Mouse (Mus musculus): ENCODE results near the gene Kcnh6. TPM values are rescaled to one million over a fixed set of nuclear protein-coding genes. Genes with fewer than 3 reads are reported as not detected.
A peak's percentile ranks its signal among the peaks of the same experiment; 100 is the strongest.
"Not testable (repeated sequence)": the region's sequence is repeated elsewhere in the genome, so short reads cannot be mapped to it uniquely, and the experiment has no call there.

Gene Kcnh6
- total RNA-seq, 1 experiment from 2014 or later: 0.47 TPM

GRCm38 (mm10) chr11:106005970-106006369 lies 2.0 kb upstream of the Kcnh6 start:
- ATAC-seq (ENCODE audit: extremely low read depth, insufficient number of reproducible peaks, low FRiP score, poor library complexity, severe bottlenecking): no peak

GRCm38 (mm10) chr11:106012711-106013110 lies 4.8 kb downstream of the Kcnh6 start:
- no peak for ATAC-seq (ENCODE audit: extremely low read depth, insufficient number of reproducible peaks, low FRiP score, poor library complexity, severe bottlenecking)

GRCm38 (mm10) chr11:106013556-106014225 lies 5.8 kb downstream of the Kcnh6 start:
- no peak for ATAC-seq (ENCODE audit: extremely low read depth, insufficient number of reproducible peaks, low FRiP score, poor library complexity, severe bottlenecking)

GRCm38 (mm10) chr11:106016440-106016839 lies 8.5 kb downstream of the Kcnh6 start:
- ATAC-seq (ENCODE audit: extremely low read depth, insufficient number of reproducible peaks, low FRiP score, poor library complexity, severe bottlenecking): no peak

- ATAC-seq (ENCODE audit: extremely low read depth, insufficient number of reproducible peaks, low FRiP score, poor library complexity, severe bottlenecking): no peak
Measured at GRCm38 (mm10) chr11:106020051-106020763, 12.3 kb downstream of the Kcnh6 start.

GRCm38 (mm10) chr11:106025774-106026173 lies 17.9 kb downstream of the Kcnh6 start:
- no peak for ATAC-seq (ENCODE audit: extremely low read depth, insufficient number of reproducible peaks, low FRiP score, poor library complexity, severe bottlenecking)

- peak; percentile 71 for ATAC-seq (ENCODE audit: extremely low read depth, insufficient number of reproducible peaks, low FRiP score, poor library complexity, severe bottlenecking)
Measured at GRCm38 (mm10) chr11:106026465-106027151, 18.7 kb downstream of the Kcnh6 start.

GRCm38 (mm10) chr11:106027607-106028006 lies 19.7 kb downstream of the Kcnh6 start:
- 0 out of 2 replicates have a peak, but pooled peaks have one; percentile 4 for ATAC-seq (ENCODE audit: extremely low read depth, insufficient number of reproducible peaks, low FRiP score, poor library complexity, severe bottlenecking)

- ATAC-seq (ENCODE audit: extremely low read depth, insufficient number of reproducible peaks, low FRiP score, poor library complexity, severe bottlenecking): not testable (repeated sequence)
Measured at GRCm38 (mm10) chr11:106032074-106032473, 24.1 kb downstream of the Kcnh6 start.

- peak; percentile 49; the same call in 1 of the 2 replicates for ATAC-seq (ENCODE audit: extremely low read depth, insufficient number of reproducible peaks, low FRiP score, poor library complexity, severe bottlenecking)
Measured at GRCm38 (mm10) chr11:106033491-106033919, 25.6 kb downstream of the Kcnh6 start.

GRCm38 (mm10) chr11:106034986-106035385 lies 27.1 kb downstream of the Kcnh6 start:
- no peak for ATAC-seq (ENCODE audit: extremely low read depth, insufficient number of reproducible peaks, low FRiP score, poor library complexity, severe bottlenecking)

GRCm38 (mm10) chr11:106036548-106037417 lies 28.9 kb downstream of the Kcnh6 start, which contains the start of gene Dcaf7:
Gene Dcaf7 (plus strand): TSS chr11:106036872.
- ATAC-seq (ENCODE audit: extremely low read depth, insufficient number of reproducible peaks, low FRiP score, poor library complexity, severe bottlenecking): peak; percentile 96

GRCm38 (mm10) chr11:106037418-106037751 lies 29.5 kb downstream of the Kcnh6 start:
- no peak for ATAC-seq (ENCODE audit: extremely low read depth, insufficient number of reproducible peaks, low FRiP score, poor library complexity, severe bottlenecking)

GRCm38 (mm10) chr11:106044349-106044748 lies 36.4 kb downstream of the Kcnh6 start:
- no peak for ATAC-seq (ENCODE audit: extremely low read depth, insufficient number of reproducible peaks, low FRiP score, poor library complexity, severe bottlenecking)

- ATAC-seq (ENCODE audit: extremely low read depth, insufficient number of reproducible peaks, low FRiP score, poor library complexity, severe bottlenecking): no peak
Measured at GRCm38 (mm10) chr11:106045256-106045655, 37.3 kb downstream of the Kcnh6 start.

GRCm38 (mm10) chr11:106045780-106046179 lies 37.9 kb downstream of the Kcnh6 start:
- no peak for ATAC-seq (ENCODE audit: extremely low read depth, insufficient number of reproducible peaks, low FRiP score, poor library complexity, severe bottlenecking)

- ATAC-seq (ENCODE audit: extremely low read depth, insufficient number of reproducible peaks, low FRiP score, poor library complexity, severe bottlenecking): no peak
Measured at GRCm38 (mm10) chr11:106046584-106046983, 38.7 kb downstream of the Kcnh6 start.

- no peak for ATAC-seq (ENCODE audit: extremely low read depth, insufficient number of reproducible peaks, low FRiP score, poor library complexity, severe bottlenecking)
Measured at GRCm38 (mm10) chr11:106053921-106054320, 46.0 kb downstream of the Kcnh6 start.

- no peak for ATAC-seq (ENCODE audit: extremely low read depth, insufficient number of reproducible peaks, low FRiP score, poor library complexity, severe bottlenecking)
Measured at GRCm38 (mm10) chr11:106054600-106054999, 46.7 kb downstream of the Kcnh6 start.

Data from neutrophil, adult 5-6 weeks (primary cell).